In the genomic region with DNA sequence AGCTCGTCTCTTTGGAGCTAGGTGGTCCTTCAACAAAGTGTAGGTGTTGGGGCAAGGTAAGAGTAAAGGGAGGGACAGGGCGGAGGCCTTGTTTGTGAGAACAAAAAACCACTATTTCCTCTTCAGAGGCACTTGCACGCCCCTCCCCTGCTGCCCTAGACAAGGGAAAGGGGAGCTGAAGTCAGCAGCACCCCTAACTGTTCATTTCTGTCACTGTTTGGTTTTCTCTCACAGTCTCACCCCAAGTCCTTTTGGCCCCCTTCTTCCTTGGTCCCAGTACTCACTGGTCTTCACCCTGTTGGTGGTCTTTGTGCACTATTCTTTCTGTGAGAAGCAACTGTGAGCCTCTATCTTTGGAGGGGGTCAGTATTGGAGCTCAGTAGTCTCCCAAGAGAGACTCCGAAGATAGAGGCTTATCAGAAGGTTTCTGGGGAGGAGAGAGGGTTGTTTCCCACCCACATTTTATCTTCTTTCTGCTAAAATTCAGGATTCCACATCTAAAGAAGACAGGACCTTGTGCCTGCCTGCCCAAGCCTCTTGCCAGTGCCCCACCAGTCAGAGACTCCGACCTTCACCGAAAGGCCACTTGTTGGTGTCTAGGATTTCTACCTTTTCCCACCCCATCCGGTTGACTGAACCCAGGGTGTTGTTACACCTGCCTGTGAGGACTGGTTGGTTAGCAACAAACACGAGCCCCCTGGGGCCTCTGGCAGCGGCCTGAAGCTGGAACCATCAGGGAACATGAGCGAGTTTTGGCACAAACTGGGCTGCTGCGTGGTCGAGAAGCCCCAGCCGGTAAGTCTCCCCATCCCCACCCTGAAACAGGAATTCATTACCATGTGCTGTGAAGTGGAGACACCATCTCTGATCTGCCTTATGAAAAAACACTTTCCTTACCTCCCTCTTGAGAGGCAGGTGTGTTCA, we compare ENCODE assay signal across 8 mouse cellular contexts. TPM values are rescaled to one million over a fixed set of nuclear protein-coding genes. Genes with fewer than 3 reads are reported as not detected.
DNase-seq lines count a peak whose midpoint lies in the region; ATAC-seq and TF ChIP-seq lines count a peak whose summit lies in the region.

Gene Mllt11 (minus strand): TSS at position 874 of the 924 bp plus-strand sequence.

- intact Hi-C loops in gastrocnemius, adult 2 months (cut with DNase I) = no loop called here

- H3K36me3 ChIP-seq in G1E (replicated peaks) = peaks cover 63% of the 10 kb centered on the region
- H3K36me3 ChIP-seq in kidney, embryonic 15.5 days = peaks cover 55% of the 10 kb centered on the region
- peaks cover 30% of the 10 kb centered on the region for H3K36me3 ChIP-seq in liver, embryonic 16.5 days (ENCODE audit: control insufficient read depth, insufficient read depth)
- peaks cover 37% of the 10 kb centered on the region for H3K36me3 ChIP-seq in neural tube, embryonic 14.5 days (ENCODE audit: control insufficient read depth, insufficient read depth, low read length)

- peak within 1 kb of the TSS; percentile 99 for H3K27ac ChIP-seq in gastrocnemius, adult 2 months
- peak within 1 kb of the TSS; percentile 94 for H3K27ac ChIP-seq in kidney, embryonic 15.5 days
- peak within 1 kb of the TSS; percentile 90 for H3K27ac ChIP-seq in liver, embryonic 16.5 days (ENCODE audit: low read length)
- peak within 1 kb of the TSS; percentile 92; the same call in 1 of the 2 replicates for H3K27ac ChIP-seq in neural tube, embryonic 14.5 days (ENCODE audit: low read depth, low read length)

- ATAC-seq in G1E (ENCODE audit: extremely low read depth, insufficient number of reproducible peaks, low FRiP score, poor library complexity, severe bottlenecking) = no peak
- ATAC-seq in kidney, embryonic 15.5 days (replicated peaks; ENCODE audit: low FRiP score) = no peak
- peak; percentile 5; the same call in 1 of the 2 replicates for ATAC-seq in liver, embryonic 16.5 days (ENCODE audit: low read depth)
- no peak for ATAC-seq in neural tube, embryonic 14.5 days (ENCODE audit: low read depth)

- peak within 1 kb of the TSS; percentile 64 for H3K4me2 ChIP-seq in kidney, embryonic 15.5 days
- peak within 1 kb of the TSS; percentile 99 for H3K4me2 ChIP-seq in liver, embryonic 16.5 days (ENCODE audit: low read depth, low read length)
- peak within 1 kb of the TSS; percentile 96 for H3K4me2 ChIP-seq in neural tube, embryonic 14.5 days (ENCODE audit: low read depth, low read length)

- H3K9ac ChIP-seq in kidney, embryonic 15.5 days = peak within 1 kb of the TSS; percentile 90
- peak within 1 kb of the TSS; percentile 78 for H3K9ac ChIP-seq in liver, embryonic 16.5 days (ENCODE audit: low read depth, low read length)
- H3K9ac ChIP-seq in neural tube, embryonic 14.5 days (replicated peaks; ENCODE audit: low read depth, low read length) = 0 out of 2 replicates have a peak within 1 kb of the TSS, but pooled peaks have one; percentile 1

- no peaks in the 10 kb centered on the region for H3K27me3 ChIP-seq in G1E (ENCODE audit: insufficient read depth, low read length)
- H3K27me3 ChIP-seq in kidney, embryonic 15.5 days = no peaks in the 10 kb centered on the region
- no peaks in the 10 kb centered on the region for H3K27me3 ChIP-seq in liver, embryonic 16.5 days (ENCODE audit: control insufficient read depth, insufficient read depth, low read depth, low read length)
- no peaks in the 10 kb centered on the region for H3K27me3 ChIP-seq in neural tube, embryonic 14.5 days (ENCODE audit: control insufficient read depth, insufficient read depth, low read length)

- DNase-seq in CD4-positive helper T cell, adult 2 months (ENCODE audit: low read depth, low spot score) = peak; percentile 74
- peak; percentile 81 for DNase-seq in G1E (ENCODE audit: low spot score)
- DNase-seq in gastrocnemius, adult 2 months = no peak
- no peak for DNase-seq in urinary bladder, adult 18-20 months (ENCODE audit: low spot score in 2 of 2)
- DNase-seq in frontal cortex, postnatal 36 days (ENCODE audit: low spot score in 2 of 2) = no peak

- H3K4me3 ChIP-seq in G1E (ENCODE audit: low read depth, low read length) = peak within 1 kb of the TSS; percentile 78
- peak within 1 kb of the TSS; percentile 85 for H3K4me3 ChIP-seq in gastrocnemius, adult 2 months
- peak within 1 kb of the TSS; percentile 74 for H3K4me3 ChIP-seq in kidney, embryonic 15.5 days (replicated peaks)
- peak within 1 kb of the TSS; percentile 73 for H3K4me3 ChIP-seq in liver, embryonic 16.5 days (ENCODE audit: low read depth, low read length)
- peak within 1 kb of the TSS; percentile 81; the same call in 1 of the 2 replicates for H3K4me3 ChIP-seq in neural tube, embryonic 14.5 days (ENCODE audit: low read depth, low read length)

- peaks cover 59% of the 10 kb centered on the region for H3K4me1 ChIP-seq in G1E (ENCODE audit: insufficient read depth, low read depth, low read length)
- H3K4me1 ChIP-seq in kidney, embryonic 15.5 days = peaks cover 57% of the 10 kb centered on the region
- peaks cover 34% of the 10 kb centered on the region for H3K4me1 ChIP-seq in liver, embryonic 16.5 days (ENCODE audit: control insufficient read depth, low read depth, low read length)
- peaks cover 29% of the 10 kb centered on the region for H3K4me1 ChIP-seq in neural tube, embryonic 14.5 days (ENCODE audit: control insufficient read depth, insufficient read depth, low read length)

- 56% methylated on average over 13 of the region's 13 CpGs for WGBS in kidney, embryonic 15.5 days
- WGBS in liver, embryonic 16.5 days (ENCODE audit: insufficient replicate concordance) = 42% methylated on average over 13 of the region's 13 CpGs
- WGBS in neural tube, embryonic 14.5 days = 75% methylated on average over 13 of the region's 13 CpGs

- no peaks in the 10 kb centered on the region for H3K9me3 ChIP-seq in G1E (replicated peaks)
- no peaks in the 10 kb centered on the region for H3K9me3 ChIP-seq in kidney, embryonic 15.5 days (replicated peaks)
- H3K9me3 ChIP-seq in liver, embryonic 16.5 days (replicated peaks; ENCODE audit: control insufficient read depth, low read length) = no peaks in the 10 kb centered on the region
- H3K9me3 ChIP-seq in neural tube, embryonic 14.5 days (ENCODE audit: control insufficient read depth, low read length) = no peaks in the 10 kb centered on the region

- TF ChIP-seq CTCF in G1E (IDR thresholded peaks at IDR 0.05; ENCODE audit: low read depth, low read length) = no peak
- no peak for TF ChIP-seq CTCF in gastrocnemius, adult 2 months (IDR thresholded peaks at IDR 0.05)

RNA-seq across cellular contexts. Expression of gene Mllt11, which starts in this region (rescaled TPM):
- total RNA-seq in G1E (2014; fragmentation: Nextera tagmentation) (7.7 and 8.1 TPM in 2 replicates), G1E (2017) (8.3 and 10.4 TPM in 2 replicates)
- polyA plus RNA-seq in G1E (2012) = 3.3 and 4.1 TPM in 2 replicates
- total RNA-seq in gastrocnemius, adult 2 months (2021) = 10 to 100 TPM; 52.0 to 84.9 TPM
- polyA plus RNA-seq in kidney, embryonic 15.5 days (2015; fragmentation: Nextera tagmentation; extraction: Ambion mirVana) = 12.9 and 16.0 TPM in 2 replicates
- 1.8 and 2.0 TPM in 2 replicates for polyA plus RNA-seq in liver, embryonic 16.5 days (2015; fragmentation: Nextera tagmentation; extraction: Ambion mirVana)
- polyA plus RNA-seq in neural tube, embryonic 14.5 days (2014; fragmentation: Nextera tagmentation; extraction: Ambion mirVana) = 506 and 653 TPM in 2 replicates

Comparison
In these comparisons a context has a peak if more than half of its experiments do, and no peak if none do; other contexts are left out.
1. RNA of gene Mllt11 (total RNA-seq): 52.0 to 84.9 TPM in gastrocnemius, adult 2 months; 7.7 to 10.4 TPM in G1E; every median in the first group is over 4 times any median in the second.
2. RNA of gene Mllt11 (polyA plus RNA-seq): 506 to 653 TPM in neural tube, embryonic 14.5 days; 12.9 to 16.0 TPM in kidney, embryonic 15.5 days, 3.3 to 4.1 TPM in G1E and 1.8 to 2.0 TPM in liver, embryonic 16.5 days; every median in the first group is over 10 times any median in the second.
3. DNase-seq: peak in CD4-positive helper T cell, adult 2 months (single experiment) and G1E (single experiment); none in gastrocnemius, adult 2 months (single experiment), urinary bladder, adult 18-20 months (0 of 2) and frontal cortex, postnatal 36 days (0 of 2).
4. H3K9ac ChIP-seq: peak in every context shown above with its lines; median percentile 90 in kidney, embryonic 15.5 days; 78 in liver, embryonic 16.5 days; 1 in neural tube, embryonic 14.5 days.
5. Peak in every context shown above with its lines, with median percentiles within 50 percentile points of each other: H3K4me3 ChIP-seq, H3K27ac ChIP-seq and H3K4me2 ChIP-seq.